Mouse (Mus musculus) fat pad, adult 2 months (tissue): Measurements from ENCODE around the gene Entpd7.

Experiments used
- DNase-seq: peaks from one replicate; pipeline ENCODE4 v3.0.0-alpha.2; 2011; ENCODE audit warnings: low read depth, low spot score; ENCODE audit errors: extremely low read depth

The Entpd7 gene

GRCm38 (mm10) chr19:43674316-43674689 lies 15.2 kb upstream of the Entpd7 start:
- DNase-seq = no peak

GRCm38 (mm10) chr19:43674730-43675524 lies 14.5 kb upstream of the Entpd7 start, which contains the start of gene Slc25a28:
TSS of gene Slc25a28 (minus strand) at chr19:43674881.
- DNase-seq = peak; percentile 100

GRCm38 (mm10) chr19:43675525-43676400 lies 13.7 kb upstream of the Entpd7 start:
- no peak for DNase-seq

GRCm38 (mm10) chr19:43678467-43679003 lies 10.9 kb upstream of the Entpd7 start:
- DNase-seq = no peak

GRCm38 (mm10) chr19:43679474-43679981 lies 9.9 kb upstream of the Entpd7 start:
- DNase-seq = no peak

- no peak for DNase-seq
These were observed 7.9 kb upstream of the Entpd7 start for GRCm38 (mm10) chr19:43681541-43681940.

GRCm38 (mm10) chr19:43692815-43693214 lies 3.3 kb downstream of the Entpd7 start:
- DNase-seq = no peak

- no peak for DNase-seq
These were observed 6.1 kb downstream of the Entpd7 start for GRCm38 (mm10) chr19:43695514-43695964.

- DNase-seq = no peak
These were observed 8.3 kb downstream of the Entpd7 start for GRCm38 (mm10) chr19:43697666-43698370.

GRCm38 (mm10) chr19:43699021-43699762 lies 9.7 kb downstream of the Entpd7 start:
- no peak for DNase-seq

- no peak for DNase-seq
These were observed 10.3 kb downstream of the Entpd7 start for GRCm38 (mm10) chr19:43699763-43700155.

GRCm38 (mm10) chr19:43704211-43704610 lies 14.7 kb downstream of the Entpd7 start:
- no peak for DNase-seq

GRCm38 (mm10) chr19:43704787-43705497 lies 15.5 kb downstream of the Entpd7 start:
- no peak for DNase-seq

- no peak for DNase-seq
These were observed 18.7 kb downstream of the Entpd7 start for GRCm38 (mm10) chr19:43708206-43708605.

GRCm38 (mm10) chr19:43709317-43709716 lies 19.8 kb downstream of the Entpd7 start:
- no peak for DNase-seq

GRCm38 (mm10) chr19:43711159-43711916 lies 21.9 kb downstream of the Entpd7 start:
- no peak for DNase-seq

- no peak for DNase-seq
These were observed 22.5 kb downstream of the Entpd7 start for GRCm38 (mm10) chr19:43711971-43712370.

- DNase-seq = no peak
These were observed 30.6 kb downstream of the Entpd7 start for GRCm38 (mm10) chr19:43720061-43720460.

- no peak for DNase-seq
These were observed 33.4 kb downstream of the Entpd7 start for GRCm38 (mm10) chr19:43722891-43723290.
